Mouse (Mus musculus): Measurements from ENCODE around the gene Bmf. TPM values are rescaled to one million over a fixed set of nuclear protein-coding genes. Genes with fewer than 3 reads are reported as not detected.

Bmf gene
- polyA plus RNA-seq, 1 experiment, result 15.8 TPM

DNA sequence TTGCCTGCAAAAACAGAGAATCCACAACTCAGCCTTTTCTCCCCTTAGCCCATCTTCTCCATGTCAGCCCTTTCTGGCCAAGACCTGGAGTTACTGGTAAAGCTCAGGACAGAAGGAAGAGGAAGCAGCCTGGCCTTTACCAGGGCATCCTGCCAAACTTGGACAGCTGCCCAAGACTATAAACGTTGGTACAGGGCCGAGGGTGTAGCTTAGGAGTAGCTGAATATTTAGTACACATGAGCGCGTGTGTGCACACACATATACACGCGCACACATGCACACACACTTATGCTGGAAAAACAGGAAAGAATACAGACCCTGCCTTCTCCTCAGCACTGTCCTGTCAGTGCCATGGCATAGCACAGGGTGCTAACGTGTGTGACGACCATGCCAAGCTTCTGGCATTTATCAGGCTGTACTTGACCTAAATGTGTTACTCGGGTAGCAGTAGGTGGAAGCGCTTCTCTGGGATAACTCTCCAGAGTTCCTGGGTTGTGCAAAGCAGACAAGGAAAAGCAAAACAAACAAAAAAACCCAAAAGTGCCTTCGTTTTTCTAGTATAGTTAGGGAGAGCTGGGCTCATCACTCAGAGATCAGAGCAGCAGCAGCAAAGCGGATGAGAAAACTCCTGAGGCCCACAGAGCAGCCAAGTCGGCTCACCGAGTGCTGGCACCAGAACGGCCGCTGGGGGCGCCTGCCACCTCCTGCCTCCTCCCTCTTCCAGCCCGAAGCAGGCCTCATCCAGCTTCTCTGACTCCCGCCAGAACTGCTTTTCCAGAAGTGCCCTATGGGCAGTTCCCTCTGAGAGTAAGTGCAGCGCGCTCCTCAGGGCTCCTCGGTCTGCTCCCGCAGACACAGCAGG, 4.0 kb downstream of the Bmf start:
- DNase-seq (ENCODE audit: low read depth), result no peak

DNA sequence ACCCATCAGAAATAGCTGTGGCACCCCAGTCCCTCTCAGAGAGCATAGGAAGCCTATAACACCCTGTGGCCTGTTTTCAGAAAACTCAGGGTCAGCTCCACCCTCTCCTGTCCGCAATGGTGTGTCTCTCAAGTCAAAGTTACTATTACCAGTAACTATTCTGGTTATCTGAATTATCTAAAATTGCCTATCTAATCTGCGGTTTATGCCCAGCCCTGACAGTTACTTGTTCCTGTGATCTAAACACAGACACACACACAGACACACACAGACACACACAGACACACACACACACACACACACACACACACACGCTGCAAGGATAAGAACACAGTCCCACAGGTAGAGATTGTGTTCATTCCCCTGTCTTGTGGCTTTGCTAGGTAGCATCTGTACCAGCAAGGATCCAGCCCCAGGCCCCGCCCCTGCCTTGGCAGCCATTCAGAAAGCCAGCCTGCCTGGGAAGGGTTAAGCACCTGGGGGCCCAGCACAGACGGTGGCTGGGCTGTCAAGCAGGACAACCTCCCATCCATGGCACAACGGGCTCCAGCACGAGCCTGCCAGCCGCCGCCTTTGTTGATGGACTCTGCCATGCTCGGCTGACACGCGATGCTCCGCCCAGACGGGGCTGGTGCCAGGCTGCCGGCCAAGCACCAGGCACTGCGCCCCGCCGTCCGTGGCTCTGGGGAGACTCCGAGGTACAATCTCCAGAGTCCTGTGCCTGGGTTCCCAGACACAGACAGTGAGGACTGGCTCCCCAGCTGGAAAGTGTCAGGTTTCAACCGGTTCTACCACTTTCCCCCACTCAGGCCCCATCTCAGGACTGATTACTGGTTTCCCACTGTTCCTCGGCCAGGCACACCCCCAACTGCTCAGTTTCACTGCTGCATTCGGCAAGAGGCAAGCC, 5.3 kb downstream of the Bmf start:
- no peak for DNase-seq (ENCODE audit: low read depth)

DNA sequence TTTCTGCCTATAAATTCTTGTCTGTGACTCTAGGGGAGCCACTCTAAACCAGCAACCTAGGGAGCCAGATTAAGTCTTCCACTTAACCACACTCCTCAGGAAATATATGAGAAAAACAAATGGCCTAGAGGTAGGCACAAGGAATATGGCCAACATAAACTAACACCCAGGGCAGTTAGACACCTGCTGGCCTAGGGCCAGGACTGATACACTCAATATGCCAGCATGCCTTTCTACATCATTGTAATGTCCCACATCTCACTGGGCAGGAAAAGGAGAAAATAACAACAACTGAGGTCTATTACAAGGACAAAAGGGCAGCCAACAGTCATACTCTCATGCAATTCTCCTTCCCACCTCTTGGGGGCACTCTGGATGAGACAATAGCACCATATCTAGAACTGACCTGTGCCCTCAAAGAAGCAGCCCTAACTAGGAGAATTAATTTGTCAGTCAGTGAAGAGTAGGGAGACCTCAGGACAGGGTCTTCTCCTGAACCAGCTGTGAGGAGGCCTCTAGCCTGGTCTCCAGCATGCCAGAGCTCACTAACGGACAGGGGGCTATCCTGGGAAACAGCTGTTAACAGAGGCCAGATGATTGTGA, 6.4 kb downstream of the Bmf start:
- no peak for DNase-seq (ENCODE audit: low read depth)

GRCm38 (mm10) chr2:118541716-118542115, 7.8 kb downstream of the Bmf start:
- no peak for DNase-seq (ENCODE audit: low read depth)

DNA sequence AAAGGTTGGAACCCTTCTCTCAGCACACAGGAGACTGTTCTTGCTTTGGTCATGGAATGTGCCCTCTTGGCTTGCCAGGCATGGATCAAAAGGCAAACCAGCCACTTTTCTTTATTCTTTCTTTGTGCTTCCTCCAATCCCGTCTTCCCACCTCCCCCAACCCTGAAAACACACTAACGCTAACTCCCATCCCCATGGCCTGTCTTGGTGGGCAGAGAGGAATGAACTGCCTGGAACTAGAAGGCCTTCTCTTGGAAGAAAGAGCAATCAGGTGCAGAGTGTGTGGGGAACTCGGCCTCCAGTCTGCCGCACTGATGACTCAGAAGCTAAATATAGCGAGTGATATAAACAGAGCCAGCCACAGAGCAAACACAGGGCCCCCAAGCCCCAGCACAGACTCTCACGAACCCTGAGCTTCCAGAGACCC, 8.8 kb downstream of the Bmf start:
- no peak for DNase-seq (ENCODE audit: low read depth)

- DNase-seq (ENCODE audit: low read depth), result no peak
Observed at GRCm38 (mm10) chr2:118539881-118540516, 9.5 kb downstream of the Bmf start.

- DNase-seq (ENCODE audit: low read depth), result no peak
Observed at GRCm38 (mm10) chr2:118539040-118539439, 10.4 kb downstream of the Bmf start.

DNA sequence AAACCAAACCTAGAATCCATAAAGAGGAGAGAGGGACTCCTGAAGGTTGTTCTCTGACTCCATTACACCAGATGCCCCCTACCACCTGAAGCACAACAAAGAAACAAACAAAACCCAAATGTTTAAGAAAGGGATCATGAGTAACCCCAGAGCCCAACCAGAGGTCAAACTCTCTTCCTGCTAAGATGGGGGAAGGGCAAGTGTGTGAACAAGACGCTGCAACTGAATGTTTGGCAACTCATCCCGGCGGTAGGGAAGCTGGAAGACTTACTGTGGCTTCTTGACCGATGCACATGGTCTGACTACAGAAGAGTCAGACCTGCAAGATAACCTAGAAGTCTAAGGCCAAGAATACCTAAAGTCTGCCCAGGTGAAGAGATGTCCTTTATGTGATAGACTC, 12.3 kb downstream of the Bmf start:
- DNase-seq (ENCODE audit: low read depth), result no peak

DNA sequence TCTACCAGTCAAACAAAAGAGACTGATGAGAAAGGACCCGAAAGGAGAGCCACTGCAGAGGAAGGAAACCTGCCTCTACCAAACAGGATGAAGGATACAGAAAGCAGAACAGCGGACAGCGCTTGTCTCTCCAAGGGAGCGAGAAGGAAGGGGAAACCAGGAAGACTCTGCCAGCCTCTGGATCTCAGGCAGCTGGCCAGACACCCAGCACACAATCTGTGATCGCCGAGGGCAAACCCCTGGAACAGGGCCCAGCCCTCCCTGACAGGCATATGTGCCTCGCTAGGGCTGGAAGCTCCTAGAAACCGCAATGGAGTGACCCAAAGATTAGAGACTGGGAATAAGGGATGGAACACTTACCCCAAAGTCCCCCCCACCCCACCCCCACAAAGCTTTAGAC, 12.9 kb downstream of the Bmf start:
- no peak for DNase-seq (ENCODE audit: low read depth)

- DNase-seq (ENCODE audit: low read depth), result no peak
Observed at GRCm38 (mm10) chr2:118536111-118536510, 13.4 kb downstream of the Bmf start.

GRCm38 (mm10) chr2:118533969-118534368, 15.5 kb downstream of the Bmf start:
- no peak for DNase-seq (ENCODE audit: low read depth)

DNA sequence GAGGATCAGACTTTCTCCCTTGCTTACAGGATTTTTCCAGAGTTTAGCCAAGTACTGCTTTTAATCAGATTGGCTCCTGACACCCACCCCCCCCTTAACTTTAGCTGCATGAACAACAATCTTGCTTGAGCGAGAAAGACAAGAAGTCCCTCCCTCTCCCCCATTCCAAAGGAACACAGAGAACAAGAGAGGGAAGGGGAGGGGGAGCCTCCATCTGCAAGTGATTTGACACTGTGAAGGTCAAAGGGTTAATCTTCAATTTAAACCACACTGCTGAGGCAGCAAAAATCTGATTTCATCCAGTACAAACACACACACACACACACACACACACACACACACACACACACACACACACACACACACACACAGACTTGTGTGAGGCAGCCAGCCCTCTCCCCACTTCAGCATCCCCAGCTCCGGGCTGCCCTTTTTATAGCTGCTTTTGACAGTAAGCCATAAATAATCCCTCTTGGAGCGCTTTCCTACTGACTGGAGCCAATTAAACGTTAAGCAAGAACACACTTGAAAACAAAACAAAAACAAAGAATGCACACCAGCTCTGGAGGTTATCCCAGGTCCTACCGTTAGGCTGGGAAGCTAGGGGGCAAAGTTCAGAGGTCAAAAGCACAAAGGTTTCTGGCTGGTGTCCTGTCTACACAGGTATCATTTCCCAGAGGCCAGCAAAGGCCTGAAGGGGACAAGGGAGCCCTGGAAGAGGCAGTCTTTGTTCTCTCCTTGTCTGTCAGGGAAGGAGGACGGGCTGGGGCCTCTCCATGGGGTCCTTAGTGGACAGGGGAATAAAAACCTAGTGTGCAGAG, 16.4 kb downstream of the Bmf start:
- no peak for DNase-seq (ENCODE audit: low read depth)

- no peak for DNase-seq (ENCODE audit: low read depth)
Observed at GRCm38 (mm10) chr2:118532401-118532800, 17.1 kb downstream of the Bmf start.

- DNase-seq (ENCODE audit: low read depth), result no peak
Observed at GRCm38 (mm10) chr2:118529466-118530181, 19.9 kb downstream of the Bmf start.

DNA sequence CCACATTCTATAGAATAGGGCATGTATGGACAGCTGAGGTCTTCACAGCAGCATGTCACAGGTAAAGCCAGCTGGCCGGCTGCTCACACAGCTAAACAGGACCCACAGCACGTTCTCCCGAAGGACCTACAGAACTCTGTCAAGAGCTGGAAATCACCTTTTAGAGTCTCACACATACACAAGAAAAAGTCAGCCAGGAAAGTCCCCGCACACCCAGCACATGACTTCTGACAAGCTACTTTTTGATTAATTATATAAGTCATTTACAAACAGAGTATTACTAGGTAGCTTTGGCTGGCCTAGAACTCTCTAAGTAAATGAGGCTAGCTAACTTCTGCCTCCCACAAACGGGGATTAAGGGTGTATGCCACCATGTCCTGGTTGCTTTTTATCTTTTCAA, 22.9 kb downstream of the Bmf start:
- DNase-seq (ENCODE audit: low read depth), result no peak

DNA sequence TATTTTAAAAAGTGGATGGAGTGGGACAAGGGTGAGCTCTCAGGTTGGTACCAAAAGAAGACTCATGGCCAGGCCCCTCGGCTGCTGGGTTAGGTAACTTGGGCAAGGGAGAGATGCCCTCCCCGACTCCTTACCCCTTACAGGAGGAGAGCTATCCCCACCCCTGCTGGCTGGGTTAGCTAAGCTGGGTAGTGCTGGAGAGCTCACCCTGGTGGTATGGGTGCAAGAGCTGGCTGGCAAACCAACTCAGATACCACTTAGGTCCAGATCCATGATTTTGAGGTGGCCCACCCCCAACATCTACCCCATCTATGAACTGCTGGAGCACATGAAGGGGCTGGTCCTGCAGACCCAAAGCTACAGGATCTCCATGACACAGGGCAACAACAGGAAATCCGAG, 24.7 kb downstream of the Bmf start:
- DNase-seq (ENCODE audit: low read depth), result no peak

DNA sequence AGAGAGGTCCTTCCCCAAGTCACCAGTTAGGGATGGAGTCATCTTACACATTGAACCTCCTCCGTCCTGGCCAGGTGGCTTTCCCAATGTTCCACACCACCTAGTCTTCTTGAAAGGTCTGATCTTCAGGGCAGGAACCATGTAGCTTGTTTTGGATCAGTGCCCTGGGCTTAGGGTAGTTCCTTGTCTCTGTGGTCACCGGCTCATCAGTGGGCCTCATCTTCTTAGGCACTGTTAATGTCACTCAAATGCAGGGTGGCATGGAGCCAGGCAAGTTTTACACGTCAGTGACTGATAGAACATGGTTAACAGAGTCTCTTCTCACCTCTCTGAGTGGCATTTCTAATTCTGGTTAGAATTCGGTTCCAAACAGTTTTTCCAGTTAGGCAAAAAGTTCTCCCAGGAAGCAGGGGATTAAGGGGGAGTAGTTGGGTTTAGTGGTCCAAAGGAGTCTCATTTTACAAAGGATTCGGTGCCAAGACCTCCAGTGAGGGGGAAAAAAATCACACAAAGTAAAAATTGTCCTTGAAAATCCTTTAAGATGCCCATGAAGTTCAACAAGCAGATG, 26.2 kb downstream of the Bmf start:
- no peak for DNase-seq (ENCODE audit: low read depth)

- no peak for DNase-seq (ENCODE audit: low read depth)
Observed at GRCm38 (mm10) chr2:118522265-118522664, 27.2 kb downstream of the Bmf start.

- DNase-seq (ENCODE audit: low read depth), result no peak
Observed at GRCm38 (mm10) chr2:118520042-118520933, 29.2 kb downstream of the Bmf start.

Data from gonadal fat pad, adult 2 months (tissue).